Mouse (Mus musculus): ENCODE results near the gene Pxdc1. TPM values are rescaled to one million over a fixed set of nuclear protein-coding genes. Genes with fewer than 3 reads are reported as not detected.

The Pxdc1 gene
- polyA plus RNA-seq, 1 experiment from 2014 or later, result 14.6 TPM

Other genes with a start within 250 kb of the Pxdc1 start
- gene Fam50b, start 81.4 kb upstream of the Pxdc1 start, polyA plus RNA-seq (2015; fragmentation: Nextera tagmentation; extraction: Ambion mirVana), result not detected in 2 replicates
- 41.2 and 42.2 TPM in 2 replicates for gene Prpf4b, start 221.8 kb upstream of the Pxdc1 start, polyA plus RNA-seq (2015; fragmentation: Nextera tagmentation; extraction: Ambion mirVana)

All from heart, embryonic 13.5 days (tissue).